Mouse (Mus musculus): Measurements from ENCODE around the gene Gm14744. TPM values are rescaled to one million over a fixed set of nuclear protein-coding genes. Genes with fewer than 3 reads are reported as not detected.
"Not testable (repeated sequence)": the region's sequence is repeated elsewhere in the genome, so short reads cannot be mapped to it uniquely, and the experiment has no call there.

The Gm14744 gene
- not detected for total RNA-seq (2022)

- not testable (repeated sequence) for DNase-seq
Measured at GRCm38 (mm10) chrX:77864458-77864857, at the start of gene Gm14744. TSS of gene Gm14744 (plus strand) at chrX:77864758.

GRCm38 (mm10) chrX:77853523-77853922, 11.0 kb upstream of the Gm14744 start, which contains the start of gene Pbsn:
TSS of gene Pbsn (minus strand) at chrX:77853623.
- DNase-seq, result no peak

- not testable (repeated sequence) for DNase-seq
Measured at GRCm38 (mm10) chrX:77880033-77880432, 15.5 kb downstream of the Gm14744 start.

Other genes starting within 250 kb of the Gm14744 start
- gene Prkx, start 68.5 kb upstream of the Gm14744 start, total RNA-seq (2022), result 10 to 100 TPM; 13.2 to 16.5 (median 15.5) TPM
- gene Pbsn, start 11.1 kb upstream of the Gm14744 start, total RNA-seq (2022), result not detected
- not detected for gene 5430402E10Rik, start 60.3 kb downstream of the Gm14744 start, total RNA-seq (2022)
- gene Obp1a, start 226.6 kb downstream of the Gm14744 start, total RNA-seq (2022), result not detected